Mouse (Mus musculus) liver, adult 2 months (tissue): ENCODE measurements around the gene Brca2. TPM values are rescaled to one million over a fixed set of nuclear protein-coding genes. Genes with fewer than 3 reads are reported as not detected.

Source experiments
- DNase-seq: peaks from one replicate; pipeline ENCODE4 v3.0.0-alpha.2; 2011; ENCODE audit warnings: low read depth, low spot score; ENCODE audit errors: extremely low read depth
- H3K27ac ChIP-seq: fragments of 200-500 bp; replicated peaks from 2 replicates; pipeline ENCODE4 v1.5.1; 2012; ENCODE audit warnings: low read depth, mild to moderate bottlenecking, control low read depth, inconsistent platforms, low read length; ENCODE audit not compliant: insufficient read depth
- H3K27me3 ChIP-seq: fragments of 200-500 bp; 2 replicates; pipeline ENCODE4 v1.6.1; 2012; ENCODE audit warnings: mild to moderate bottlenecking, moderate library complexity, low read length, inconsistent platforms; ENCODE audit not compliant: control insufficient read depth, insufficient read depth
- H3K36me3 ChIP-seq: fragments of 200-500 bp; 2 replicates; pipeline ENCODE4 v1.6.1; 2012; ENCODE audit warnings: low read length, inconsistent platforms; ENCODE audit not compliant: control insufficient read depth, insufficient read depth
- H3K4me1 ChIP-seq: fragments of 200-500 bp; 2 replicates; pipeline ENCODE4 v1.6.1; 2011; ENCODE audit warnings: low read length; ENCODE audit not compliant: control insufficient read depth, insufficient read depth
- H3K4me3 ChIP-seq: fragments of 200-500 bp; 2 replicates; pipeline ENCODE4 v1.5.1; 2011; ENCODE audit warnings: low read depth, mild to moderate bottlenecking, control low read depth, low read length, moderate library complexity; ENCODE audit not compliant: insufficient read depth
- H3K79me2 ChIP-seq: fragments of 200-500 bp; 2 replicates; pipeline ENCODE4 v1.6.1; 2012; ENCODE audit warnings: inconsistent platforms, mild to moderate bottlenecking, low read length, moderate library complexity; ENCODE audit not compliant: control insufficient read depth, insufficient read depth
- H3K9ac ChIP-seq: fragments of 200-500 bp; 2 replicates; pipeline ENCODE4 v1.6.1; 2012; ENCODE audit warnings: low read depth, mild to moderate bottlenecking, control low read depth, inconsistent platforms, low read length
- CTCF ChIP-seq: fragments of 200-500 bp; IDR thresholded peaks from 2 replicates; pipeline ENCODE4 v1.5.1; 2011; ENCODE audit warnings: low read depth, low read length, control low read depth
- POLR2A ChIP-seq: fragments of 200-500 bp; IDR thresholded peaks from 2 replicates; pipeline ENCODE4 v1.6.1; 2011; ENCODE audit warnings: low read length, control low read depth; ENCODE audit not compliant: insufficient read depth; ENCODE audit errors: extremely low read depth
- WGBS: fragments of 180-500 bp; shearing (Covaris S2); methylation state at CpG from one replicate; pipeline ENCODE4 v1.1.7; 2018; 5-methylcytosine and 5-hydroxymethylcytosine counted together
- polyA plus RNA-seq: library from polyadenylated mRNA; depleted of rRNA; stranded (reverse); fragments of >200 nt; gene quantifications from 2 replicates; pipeline ENCODE4 v1.2.3, GENCODE M21; 2012
- total RNA-seq: library from RNA; depleted of rRNA; stranded (reverse); fragments of >200 nt; gene quantifications from 2 replicates; pipeline ENCODE4 v1.2.3, GENCODE M21; 2014

Gene Brca2
- total and polyA plus RNA-seq, 2 experiments = 0.86 to 3.2 TPM

- peaks cover 2% of the 10 kb centered on the region; the same call in 1 of the 2 replicates for H3K4me1 ChIP-seq
- no peak overlapping the region for H3K27ac ChIP-seq
- peaks cover 55% of the 10 kb centered on the region for H3K36me3 ChIP-seq
- H3K27me3 ChIP-seq = no peaks in the 10 kb centered on the region
- no peak overlapping the region for H3K9ac ChIP-seq
- no peaks in the 10 kb centered on the region for H3K79me2 ChIP-seq
- no peak for DNase-seq
- no peak overlapping the region for H3K4me3 ChIP-seq
- TF ChIP-seq POLR2A = no peak
- TF ChIP-seq CTCF = no peak
- 92% methylated on average over 11 of the region's 11 CpGs for WGBS
These were observed 48.2 kb downstream of the Brca2 start for GRCm38 (mm10) chr5:150570496-150571219.

GRCm38 (mm10) chr5:150574403-150574802, 52.0 kb downstream of the Brca2 start:
- Histone ChIP-seq H3K79me2 (no peaks in the 10 kb centered on the region; the same call in 1 of the 2 replicates), H3K4me3 (no peak overlapping the region), H3K9ac (no peak overlapping the region), H3K4me1 (peaks cover 17% of the 10 kb centered on the region), H3K27ac (no peak overlapping the region), H3K36me3 (peaks cover 53% of the 10 kb centered on the region), H3K27me3 (no peaks in the 10 kb centered on the region)
- no peak for DNase-seq
- WGBS = 92% methylated on average over 3 of the region's 3 CpGs
- no peak for TF ChIP-seq CTCF
- TF ChIP-seq POLR2A = no peak

GRCm38 (mm10) chr5:150574885-150575284, 52.5 kb downstream of the Brca2 start:
- H3K4me3 ChIP-seq = no peak overlapping the region
- WGBS = 79% methylated on average over 5 of the region's 5 CpGs

GRCm38 (mm10) chr5:150576832-150577231, 54.4 kb downstream of the Brca2 start:
- H3K36me3 ChIP-seq = peaks cover 41% of the 10 kb centered on the region
- H3K9ac ChIP-seq = no peak overlapping the region
- peak; percentile 75 for DNase-seq
- H3K27ac ChIP-seq = no peak overlapping the region; the same call in 1 of the 2 replicates
- H3K27me3 ChIP-seq = no peaks in the 10 kb centered on the region
- H3K4me3 ChIP-seq = no peak overlapping the region
- peaks cover 30% of the 10 kb centered on the region for H3K4me1 ChIP-seq
- H3K79me2 ChIP-seq = peaks cover 4% of the 10 kb centered on the region; the same call in 1 of the 2 replicates
- WGBS = 28% methylated on average over 11 of the region's 11 CpGs
- TF ChIP-seq POLR2A (no peak), CTCF (no peak)

More at GRCm38 (mm10) chr5:150574885-150575284, 52.5 kb downstream of the Brca2 start:
- H3K27ac ChIP-seq = no peak overlapping the region
- H3K9ac ChIP-seq = no peak overlapping the region
- H3K27me3 ChIP-seq = no peaks in the 10 kb centered on the region
- peaks cover 50% of the 10 kb centered on the region for H3K36me3 ChIP-seq
- H3K79me2 ChIP-seq = no peaks in the 10 kb centered on the region; the same call in 1 of the 2 replicates
- TF ChIP-seq POLR2A (no peak), CTCF (no peak)
- DNase-seq = no peak
- H3K4me1 ChIP-seq = peaks cover 20% of the 10 kb centered on the region

- Histone ChIP-seq H3K9ac (peak overlapping the region; percentile 50), H3K79me2 (peaks cover 4% of the 10 kb centered on the region; the same call in 1 of the 2 replicates), H3K4me1 (peaks cover 37% of the 10 kb centered on the region), H3K27ac (peak overlapping the region; percentile 92), H3K4me3 (no peak overlapping the region), H3K36me3 (peaks cover 22% of the 10 kb centered on the region), H3K27me3 (no peaks in the 10 kb centered on the region)
- DNase-seq = peak; percentile 99
- no peak for TF ChIP-seq POLR2A
- no peak for TF ChIP-seq CTCF
- WGBS = 21% methylated on average over 6 of the region's 6 CpGs
These were observed 56.3 kb downstream of the Brca2 start for GRCm38 (mm10) chr5:150578613-150579171.

GRCm38 (mm10) chr5:150581180-150581579, 58.8 kb downstream of the Brca2 start:
- Histone ChIP-seq H3K36me3 (peaks cover 2% of the 10 kb centered on the region), H3K79me2 (peaks cover 6% of the 10 kb centered on the region; the same call in 1 of the 2 replicates), H3K4me1 (peaks cover 55% of the 10 kb centered on the region), H3K27me3 (no peaks in the 10 kb centered on the region), H3K4me3 (no peak overlapping the region), H3K27ac (peak overlapping the region; percentile 51), H3K9ac (no peak overlapping the region)
- peak; percentile 90 for DNase-seq
- TF ChIP-seq CTCF (no peak), POLR2A (no peak)
- WGBS = 18% methylated on average over 6 of the region's 6 CpGs
